Mouse (Mus musculus) forebrain, embryonic 16.5 days (tissue): Measurements from ENCODE around the gene Naa25. TPM values are rescaled to one million over a fixed set of nuclear protein-coding genes. Genes with fewer than 3 reads are reported as not detected.

Source experiments
- ATAC-seq: fragments of 200-750 bp; cut with Nextera tagmentation; 2 replicates; pipeline ENCODE4 v1.8.0; 2017; ENCODE audit warnings: mild to moderate bottlenecking, moderate library complexity
- H3K27ac ChIP-seq: fragments of 300-500 bp; sonication (generic); 2 replicates; pipeline ENCODE4 v1.5.1; 2014; ENCODE audit warnings: low read length, control low read depth
- H3K27me3 ChIP-seq: fragments of 300-500 bp; sonication (generic); replicated peaks from 2 replicates; pipeline ENCODE4 v1.6.1; 2014; ENCODE audit warnings: low read length; ENCODE audit not compliant: control insufficient read depth, insufficient read depth
- H3K36me3 ChIP-seq: fragments of 300-500 bp; sonication (generic); 2 replicates; pipeline ENCODE4 v1.6.1; 2014; ENCODE audit not compliant: control insufficient read depth, insufficient read depth
- H3K4me1 ChIP-seq: fragments of 300-500 bp; sonication (generic); replicated peaks from 2 replicates; pipeline ENCODE4 v1.6.1; 2014; ENCODE audit warnings: low read length; ENCODE audit not compliant: control insufficient read depth, insufficient read depth
- H3K4me2 ChIP-seq: fragments of 300-500 bp; sonication (generic); 2 replicates; pipeline ENCODE4 v1.6.1; 2014; ENCODE audit warnings: mild to moderate bottlenecking, low read length, control low read depth
- H3K4me3 ChIP-seq: fragments of 300-500 bp; sonication (generic); replicated peaks from 2 replicates; pipeline ENCODE4 v1.5.1; 2014; ENCODE audit warnings: mild to moderate bottlenecking, low read length, control low read depth
- H3K9ac ChIP-seq: fragments of 300-500 bp; sonication (generic); replicated peaks from 2 replicates; pipeline ENCODE4 v1.6.1; 2014; ENCODE audit warnings: low read depth, low read length, control low read depth
- H3K9me3 ChIP-seq: fragments of 300-500 bp; sonication (generic); 2 replicates; pipeline ENCODE4 v1.6.1; 2016; ENCODE audit warnings: low read length; ENCODE audit not compliant: control insufficient read depth
- WGBS: fragments of 180-500 bp; shearing (Covaris S2); extraction: QIAGEN DNeasy Blood & Tissue Kit; methylation state at CpG from one replicate; pipeline ENCODE4 v1.1.7; 2014; 5-methylcytosine and 5-hydroxymethylcytosine counted together
- polyA plus RNA-seq: library from polyadenylated mRNA; unstranded; fragments of >200 nt; fragmentation: Nextera tagmentation; extraction: Ambion mirVana; gene quantifications from 2 replicates; pipeline ENCODE4 v1.2.1, GENCODE M21; 2015

Gene Naa25
- polyA plus RNA-seq, 1 experiment from 2014 or later = 61.7 TPM

DNA sequence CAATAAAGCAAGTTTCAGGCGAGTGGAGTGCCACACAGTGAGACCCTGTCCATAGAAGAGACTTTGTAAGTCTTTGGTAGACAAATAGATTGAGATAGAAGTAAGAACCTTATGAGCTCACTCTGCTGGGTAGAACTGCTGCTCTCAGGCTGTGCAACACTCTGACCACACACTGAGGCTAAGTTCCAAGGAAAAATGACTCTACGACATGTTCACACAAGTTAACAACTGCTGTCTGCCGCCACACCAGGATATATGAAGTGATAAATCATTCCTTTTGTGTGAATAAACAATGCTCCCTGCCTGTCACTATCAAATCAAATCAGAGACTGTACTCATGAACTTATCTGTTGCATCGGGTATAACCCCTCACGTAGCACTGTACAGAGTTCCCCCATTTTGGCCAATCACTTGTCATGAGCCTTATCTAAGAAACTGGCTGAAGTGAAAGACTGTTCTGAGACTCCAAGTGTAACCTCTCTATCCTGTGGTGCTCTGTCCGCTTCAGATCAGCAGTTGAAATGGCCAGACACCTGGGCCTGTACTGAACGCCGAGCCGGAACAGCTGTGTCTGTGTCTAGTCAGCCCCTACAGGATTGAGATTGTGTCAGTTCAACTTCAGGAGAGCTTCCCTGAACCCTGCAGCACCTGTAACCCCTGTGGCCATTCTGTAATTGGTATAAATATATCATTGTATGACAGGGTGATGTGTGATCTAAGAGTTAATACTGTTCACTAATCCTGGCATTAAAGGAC is 58.0 kb downstream of the Naa25 start:
- peaks cover 17% of the 10 kb centered on the region for H3K4me1 ChIP-seq
- no peak overlapping the region for H3K4me3 ChIP-seq
- no peaks in the 10 kb centered on the region for H3K27me3 ChIP-seq
- no peak for ATAC-seq
- no peaks in the 10 kb centered on the region for H3K36me3 ChIP-seq
- no peak overlapping the region for H3K9ac ChIP-seq
- H3K9me3 ChIP-seq = no peaks in the 10 kb centered on the region
- H3K27ac ChIP-seq = no peak overlapping the region
- no peak overlapping the region for H3K4me2 ChIP-seq
- 87% methylated on average over 9 of the region's 9 CpGs for WGBS

DNA sequence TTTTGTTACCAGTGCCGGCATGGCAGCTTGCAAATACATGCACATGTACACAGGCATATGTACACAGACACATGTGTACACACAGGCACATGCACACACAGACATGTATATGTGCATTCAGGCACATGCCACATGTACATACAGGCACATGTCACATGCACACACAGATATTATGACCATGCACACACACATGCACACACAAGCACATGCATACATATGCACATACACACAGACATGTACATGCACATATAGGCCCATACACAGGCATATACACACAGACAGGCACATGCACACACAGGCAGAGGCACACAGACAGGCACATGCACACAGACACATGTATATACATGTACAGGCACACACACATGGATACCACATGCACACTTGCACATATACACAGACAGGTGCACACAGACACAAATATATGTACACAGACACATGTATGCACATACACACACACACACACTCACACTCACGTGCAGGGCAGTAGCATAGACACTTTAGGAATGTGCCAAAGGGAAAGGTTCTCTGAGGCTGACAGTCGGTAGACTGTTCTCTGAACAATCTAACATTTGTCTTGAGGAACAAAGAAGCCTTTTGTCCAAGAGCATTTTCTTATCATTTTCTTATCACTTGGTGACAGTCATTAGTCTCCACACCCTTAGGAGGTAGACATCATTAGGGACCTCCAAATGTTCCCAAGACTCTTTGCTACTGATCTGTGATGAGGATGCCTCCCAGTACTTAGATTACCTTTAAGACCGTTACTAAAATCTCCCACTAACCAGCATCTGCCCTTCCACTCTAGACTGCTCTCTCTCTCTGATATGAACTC is 63.8 kb downstream of the Naa25 start:
- no peaks in the 10 kb centered on the region for H3K27me3 ChIP-seq
- H3K4me3 ChIP-seq = no peak overlapping the region
- H3K4me2 ChIP-seq = no peak overlapping the region
- H3K9ac ChIP-seq = no peak overlapping the region
- no peaks in the 10 kb centered on the region for H3K9me3 ChIP-seq
- no peak for ATAC-seq
- H3K4me1 ChIP-seq = no peaks in the 10 kb centered on the region
- WGBS = 61% methylated on average over 4 of the region's 4 CpGs
- no peak overlapping the region for H3K27ac ChIP-seq
- H3K36me3 ChIP-seq = no peaks in the 10 kb centered on the region

DNA sequence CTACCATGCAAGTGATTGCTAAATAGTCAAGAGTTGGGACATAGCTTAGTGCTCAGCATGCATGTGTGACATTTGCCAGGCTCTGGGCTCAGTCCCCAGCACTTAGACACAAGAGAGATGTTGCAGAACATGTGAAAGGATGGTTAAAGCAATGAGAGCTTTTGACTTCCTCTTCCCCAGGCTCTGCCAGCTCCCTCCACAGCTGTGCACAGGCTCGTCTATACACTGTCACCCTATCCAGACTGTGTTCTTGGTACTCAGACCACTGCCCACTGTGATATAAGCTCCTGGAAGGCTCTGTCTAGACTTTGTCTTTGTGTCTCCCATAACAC is 64.4 kb downstream of the Naa25 start:
- no peaks in the 10 kb centered on the region for H3K27me3 ChIP-seq
- H3K4me1 ChIP-seq = no peaks in the 10 kb centered on the region
- H3K4me2 ChIP-seq = no peak overlapping the region
- no peaks in the 10 kb centered on the region for H3K9me3 ChIP-seq
- no peak overlapping the region for H3K4me3 ChIP-seq
- no peaks in the 10 kb centered on the region for H3K36me3 ChIP-seq
- H3K9ac ChIP-seq = no peak overlapping the region
- ATAC-seq = no peak
- 32% methylated on average over 1 of the region's 1 CpGs for WGBS
- H3K27ac ChIP-seq = no peak overlapping the region

DNA sequence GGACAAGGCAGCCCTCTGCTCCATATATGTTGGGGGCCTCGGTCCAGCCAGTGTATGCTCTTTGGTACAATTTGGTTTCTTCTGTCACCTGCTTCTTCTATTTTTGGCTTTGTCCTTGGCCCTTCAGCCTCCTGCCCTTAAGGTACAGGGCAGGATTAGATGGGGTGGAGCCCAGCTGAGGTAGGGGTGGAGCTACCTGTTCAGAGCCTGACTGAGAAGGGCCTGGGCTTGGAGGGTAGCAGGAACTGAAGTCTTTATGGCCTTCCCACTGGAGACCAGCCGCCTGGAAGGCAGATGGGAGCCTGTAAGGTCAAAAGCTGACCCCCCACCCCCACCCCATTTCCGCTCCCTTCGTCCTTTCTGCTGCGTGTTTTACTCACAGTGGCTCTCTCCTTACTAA is 65.2 kb downstream of the Naa25 start:
- WGBS = 82% methylated on average over 5 of the region's 5 CpGs
- no peaks in the 10 kb centered on the region for H3K27me3 ChIP-seq
- H3K4me3 ChIP-seq = no peak overlapping the region
- H3K4me2 ChIP-seq = no peak overlapping the region
- H3K36me3 ChIP-seq = no peaks in the 10 kb centered on the region
- no peaks in the 10 kb centered on the region for H3K4me1 ChIP-seq
- H3K9ac ChIP-seq = no peak overlapping the region
- no peak for ATAC-seq
- no peaks in the 10 kb centered on the region for H3K9me3 ChIP-seq
- H3K27ac ChIP-seq = no peak overlapping the region

DNA sequence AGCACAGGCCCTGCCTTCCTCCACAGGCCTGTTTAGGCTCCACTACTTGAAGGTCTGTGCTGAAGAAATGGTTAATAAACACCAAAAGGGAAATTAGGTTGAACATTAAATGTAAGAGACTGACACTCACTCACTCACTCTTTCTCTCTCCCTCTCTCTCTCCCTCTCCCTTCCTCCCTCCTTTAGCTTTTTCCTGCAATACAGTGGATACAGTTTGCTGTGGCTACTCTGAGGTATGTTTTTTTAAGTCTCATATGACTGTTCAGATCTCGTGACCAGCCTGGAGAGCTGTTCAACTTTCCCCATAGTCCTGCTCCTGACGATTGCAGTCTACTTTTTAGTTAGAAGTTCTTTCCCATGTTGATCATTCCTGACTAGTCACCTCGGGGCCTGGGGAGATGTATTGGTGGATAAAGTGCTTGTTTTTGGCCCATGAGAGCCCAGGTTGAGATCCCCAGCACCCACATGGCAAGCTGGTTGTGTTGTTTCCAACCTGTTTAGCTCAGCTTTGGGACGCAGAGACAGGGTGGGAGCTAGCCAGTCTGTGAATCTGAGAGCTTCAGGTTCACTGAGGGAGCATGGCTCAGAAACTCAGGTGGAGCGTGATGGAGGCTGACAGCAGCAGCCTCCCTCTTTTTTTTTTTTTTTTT is 66.0 kb downstream of the Naa25 start:
- WGBS = 74% methylated on average over 5 of the region's 5 CpGs
- Histone ChIP-seq H3K36me3 (no peaks in the 10 kb centered on the region), H3K4me3 (no peak overlapping the region), H3K9ac (no peak overlapping the region), H3K4me2 (no peak overlapping the region), H3K27me3 (no peaks in the 10 kb centered on the region), H3K9me3 (no peaks in the 10 kb centered on the region), H3K4me1 (no peaks in the 10 kb centered on the region), H3K27ac (no peak overlapping the region)
- ATAC-seq = no peak

DNA sequence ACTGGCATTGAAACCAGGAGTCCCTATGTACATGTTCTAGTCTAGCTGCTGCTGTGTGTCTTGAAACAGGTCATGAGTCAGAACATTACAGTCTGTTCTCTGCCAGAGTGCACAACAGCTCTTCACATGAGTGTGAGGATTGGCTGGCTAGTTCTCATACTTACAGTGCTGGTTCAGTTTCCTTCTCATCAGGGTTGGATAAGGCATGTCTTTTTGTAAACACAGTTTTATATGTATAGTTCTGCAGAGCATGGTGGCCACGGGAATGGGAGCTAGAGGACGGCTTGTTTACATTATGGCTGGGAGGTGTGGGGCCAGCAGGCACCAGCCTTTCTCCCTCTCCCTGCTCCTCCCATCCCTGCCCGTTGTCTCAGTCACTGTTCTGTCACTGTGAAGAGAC is 71.8 kb downstream of the Naa25 start:
- Histone ChIP-seq H3K4me2 (no peak overlapping the region), H3K9me3 (no peaks in the 10 kb centered on the region), H3K27ac (no peak overlapping the region), H3K27me3 (no peaks in the 10 kb centered on the region), H3K4me3 (no peak overlapping the region), H3K4me1 (no peaks in the 10 kb centered on the region), H3K9ac (no peak overlapping the region), H3K36me3 (no peaks in the 10 kb centered on the region)
- 66% methylated on average over 3 of the region's 3 CpGs for WGBS
- no peak for ATAC-seq

DNA sequence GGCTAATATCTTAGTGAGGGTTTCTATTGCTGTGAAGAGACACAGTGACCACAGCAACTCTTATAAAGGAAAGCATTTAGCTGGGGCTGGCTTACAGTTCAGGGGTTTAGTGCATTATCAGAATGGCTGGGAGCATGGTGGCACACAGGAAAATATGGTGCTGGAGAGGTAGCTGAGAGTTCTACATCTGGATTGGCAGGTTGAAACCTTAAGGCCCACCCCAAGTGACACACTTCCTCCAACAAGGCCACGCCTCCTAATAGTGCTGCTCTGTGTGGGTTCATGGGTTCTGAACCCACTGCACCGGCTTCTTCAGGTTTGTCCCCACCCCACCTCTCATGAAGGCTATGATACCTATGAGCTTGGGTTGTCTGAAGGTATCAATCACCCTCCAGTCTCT is 74.7 kb downstream of the Naa25 start:
- H3K4me2 ChIP-seq = no peak overlapping the region
- ATAC-seq = no peak
- H3K9me3 ChIP-seq = no peaks in the 10 kb centered on the region
- 89% methylated on average over 2 of the region's 2 CpGs for WGBS
- H3K4me1 ChIP-seq = no peaks in the 10 kb centered on the region
- H3K27ac ChIP-seq = no peak overlapping the region
- H3K27me3 ChIP-seq = no peaks in the 10 kb centered on the region
- no peaks in the 10 kb centered on the region for H3K36me3 ChIP-seq
- no peak overlapping the region for H3K4me3 ChIP-seq
- no peak overlapping the region for H3K9ac ChIP-seq

DNA sequence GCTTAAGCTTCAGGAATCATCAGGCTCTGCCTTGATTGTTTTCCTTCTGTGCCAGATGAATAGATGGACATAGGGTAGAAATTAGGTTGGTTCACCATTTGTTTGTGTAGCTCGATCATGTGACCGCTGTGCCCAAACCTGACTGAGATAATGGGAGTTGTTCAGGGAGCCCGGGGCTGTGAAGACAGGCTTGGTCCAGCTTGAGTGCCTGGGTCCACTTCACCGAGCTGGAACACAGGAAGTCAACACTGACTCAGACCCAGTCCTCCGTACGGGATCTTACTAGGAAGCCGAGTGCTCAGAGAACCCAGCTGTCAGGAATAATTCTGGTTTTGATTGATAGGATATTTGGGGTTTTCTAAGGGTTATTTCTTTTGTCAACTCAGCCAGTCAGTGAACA is 76.9 kb downstream of the Naa25 start:
- H3K27me3 ChIP-seq = no peaks in the 10 kb centered on the region
- WGBS = 67% methylated on average over 7 of the region's 7 CpGs
- H3K4me2 ChIP-seq = no peak overlapping the region
- no peaks in the 10 kb centered on the region for H3K36me3 ChIP-seq
- ATAC-seq = no peak
- no peaks in the 10 kb centered on the region for H3K4me1 ChIP-seq
- no peak overlapping the region for H3K27ac ChIP-seq
- H3K9ac ChIP-seq = no peak overlapping the region
- no peaks in the 10 kb centered on the region for H3K9me3 ChIP-seq
- H3K4me3 ChIP-seq = no peak overlapping the region

DNA sequence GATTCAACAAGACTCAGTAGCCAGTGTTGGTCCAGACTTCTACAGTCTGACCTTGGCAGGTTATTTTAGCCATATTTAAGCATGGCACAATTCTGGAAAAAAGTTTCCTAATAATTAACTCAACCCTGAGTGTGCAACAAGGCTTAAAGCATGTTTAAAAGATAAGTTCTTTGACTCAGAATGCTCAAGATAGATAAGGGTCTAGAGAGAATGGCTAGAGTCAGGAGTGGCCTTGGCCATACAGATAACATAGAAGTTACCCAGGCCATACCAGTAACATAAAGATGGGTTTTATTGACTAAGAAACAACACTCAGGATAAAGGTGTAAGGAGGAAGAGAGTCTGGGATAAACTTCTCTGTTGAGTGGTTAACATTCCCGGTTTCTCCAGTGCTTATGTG is 78.3 kb downstream of the Naa25 start:
- Histone ChIP-seq H3K9me3 (no peaks in the 10 kb centered on the region), H3K36me3 (no peaks in the 10 kb centered on the region), H3K4me3 (no peak overlapping the region), H3K27me3 (no peaks in the 10 kb centered on the region), H3K27ac (no peak overlapping the region), H3K4me1 (no peaks in the 10 kb centered on the region), H3K4me2 (no peak overlapping the region), H3K9ac (no peak overlapping the region)
- no peak for ATAC-seq
- 83% methylated on average over 1 of the region's 1 CpGs for WGBS
